Mouse (Mus musculus): Measurements from ENCODE around the gene Boc.

- TF ChIP-seq POLR2A (IDR thresholded peaks at IDR 0.05; ENCODE audit: extremely low read depth, insufficient read depth, low read length) (no peak), CTCF (IDR thresholded peaks at IDR 0.05; ENCODE audit: extremely low read depth, insufficient read depth, low read length) (no peak)
Measured at GRCm38 (mm10) chr16:44547976-44548375, 10.7 kb downstream of the Boc start.
